8 mouse cellular contexts compared by ENCODE assay signal in genomic region chr15:101078731-101079156, GRCm38 (mm10). TPM values are rescaled to one million over a fixed set of nuclear protein-coding genes. Genes with fewer than 3 reads are reported as not detected.
DNase-seq lines count a peak whose midpoint lies in the region; ATAC-seq lines count a peak whose summit lies in the region.

No protein-coding gene starts in this region.

- H3K4me2 ChIP-seq in hindbrain, embryonic 15.5 days, result peak overlapping the region; percentile 89

- peak overlapping the region; percentile 68 for H3K4me3 ChIP-seq in hindbrain, embryonic 15.5 days

- H3K36me3 ChIP-seq in hindbrain, embryonic 15.5 days, result no peaks in the 10 kb centered on the region

- peak; percentile 64 for ATAC-seq in hindbrain, embryonic 15.5 days (ENCODE audit: low FRiP score, low read depth)

- peak overlapping the region; percentile 70 for H3K9ac ChIP-seq in hindbrain, embryonic 15.5 days

- 2% methylated on average over 29 of the region's 30 CpGs for WGBS in hindbrain, embryonic 15.5 days

- peak; percentile 51 for DNase-seq in ZHBTc4 (ENCODE audit: low read depth, low spot score)
- peak; percentile 48 to 65 for DNase-seq in cerebellum, postnatal 25 days
- DNase-seq in gastrocnemius, adult 18-20 months (ENCODE audit: low spot score), result peak; percentile 87
- DNase-seq in layer of hippocampus, postnatal 36 days, result peak; percentile 69 to 73
- peak; percentile 94 for DNase-seq in lung, postnatal 10 days
- DNase-seq in ovary, postnatal 36 days (ENCODE audit: low spot score), result peak; percentile 92
- DNase-seq in yolk sac, embryonic 10.5 days (ENCODE audit: low spot score), result peak; percentile 95

- H3K27me3 ChIP-seq in hindbrain, embryonic 15.5 days, result no peaks in the 10 kb centered on the region

- H3K4me1 ChIP-seq in hindbrain, embryonic 15.5 days (replicated peaks), result peaks cover 37% of the 10 kb centered on the region

- H3K9me3 ChIP-seq in hindbrain, embryonic 15.5 days, result no peaks in the 10 kb centered on the region

- H3K27ac ChIP-seq in hindbrain, embryonic 15.5 days (replicated peaks), result peak overlapping the region; percentile 65

RNA-seq across cellular contexts. Expression of gene Fignl2, which starts 0.4 kb away (rescaled TPM):
- total RNA-seq in gastrocnemius, adult 18-20 months (2021), result under 1 TPM; 0.55 to 0.81 TPM
- 0.09 and 0.10 TPM in 2 replicates for polyA plus RNA-seq in hindbrain, embryonic 15.5 days (2015; fragmentation: Nextera tagmentation; extraction: Ambion mirVana)
- 1 to 10 TPM; 1.1 to 1.2 TPM for total RNA-seq in layer of hippocampus, postnatal 36 days (2021)

RNA-seq across cellular contexts. Expression of gene Gm47841, which starts 31.5 kb away (rescaled TPM):
- not detected for total RNA-seq in gastrocnemius, adult 18-20 months (2021)
- not detected in 2 replicates for polyA plus RNA-seq in hindbrain, embryonic 15.5 days (2015; fragmentation: Nextera tagmentation; extraction: Ambion mirVana)
- total RNA-seq in layer of hippocampus, postnatal 36 days (2021), result not detected

RNA-seq across cellular contexts. Expression of gene Ankrd33, which starts 36.8 kb away (rescaled TPM):
- total RNA-seq in gastrocnemius, adult 18-20 months (2021), result not detected
- polyA plus RNA-seq in hindbrain, embryonic 15.5 days (2015; fragmentation: Nextera tagmentation; extraction: Ambion mirVana), result not detected in 2 replicates
- not detected for total RNA-seq in layer of hippocampus, postnatal 36 days (2021)

RNA-seq across cellular contexts. Expression of gene Acvrl1, which starts 49.6 kb away (rescaled TPM):
- 10 to 100 TPM in 1 of 2 experiments, 1 to 10 TPM in 1; 8.6 to 11.7 TPM for total RNA-seq in gastrocnemius, adult 18-20 months (2021)
- polyA plus RNA-seq in hindbrain, embryonic 15.5 days (2015; fragmentation: Nextera tagmentation; extraction: Ambion mirVana), result 9.5 and 9.6 TPM in 2 replicates
- 1 to 10 TPM; 7.5 to 8.9 TPM for total RNA-seq in layer of hippocampus, postnatal 36 days (2021)

Comparison
In these comparisons a context has a peak if more than half of its experiments do, and no peak if none do; other contexts are left out.
1. Peak in every context shown above with its lines: DNase-seq, ATAC-seq, H3K4me3 ChIP-seq and H3K27ac ChIP-seq.